Mouse (Mus musculus) midbrain, postnatal 0 days (tissue): Measurements from ENCODE around the gene St6gal1. TPM values are rescaled to one million over a fixed set of nuclear protein-coding genes. Genes with fewer than 3 reads are reported as not detected.

Source experiments
- ATAC-seq: fragments of 200-750 bp; cut with Nextera tagmentation; 2 replicates; pipeline ENCODE4 v1.8.0; 2017; ENCODE audit warnings: moderate number of reproducible peaks, mild to moderate bottlenecking, moderate TSS enrichment, moderate library complexity; ENCODE audit not compliant: low FRiP score
- DNase-seq: peaks from one replicate; pipeline ENCODE4 v3.0.0-alpha.2; 2015; ENCODE audit warnings: low spot score
- H3K27ac ChIP-seq: fragments of 300-500 bp; sonication (generic); 2 replicates; pipeline ENCODE4 v1.5.1; 2014; ENCODE audit warnings: low read depth, mild to moderate bottlenecking, low read length, mixed read lengths
- H3K27me3 ChIP-seq: fragments of 300-500 bp; sonication (generic); 2 replicates; pipeline ENCODE4 v1.6.1; 2014; ENCODE audit warnings: low read length, control low read depth, mixed read lengths; ENCODE audit not compliant: insufficient read depth
- H3K36me3 ChIP-seq: fragments of 300-500 bp; sonication (generic); 2 replicates; pipeline ENCODE4 v1.6.1; 2014; ENCODE audit warnings: low read length, control low read depth, mixed read lengths; ENCODE audit not compliant: insufficient read depth
- H3K4me1 ChIP-seq: fragments of 300-500 bp; sonication (generic); 2 replicates; pipeline ENCODE4 v1.6.1; 2014; ENCODE audit warnings: mild to moderate bottlenecking, control low read depth, antibody characterized with exemption, low read length, mixed read lengths; ENCODE audit not compliant: insufficient read depth
- H3K4me2 ChIP-seq: fragments of 300-500 bp; sonication (generic); 2 replicates; pipeline ENCODE4 v1.6.1; 2014; ENCODE audit warnings: low read depth, mild to moderate bottlenecking, low read length, mixed read lengths; ENCODE audit not compliant: poor library complexity, severe bottlenecking
- H3K4me3 ChIP-seq: fragments of 300-500 bp; sonication (generic); 2 replicates; pipeline ENCODE4 v1.5.1; 2014; ENCODE audit warnings: low read depth, mild to moderate bottlenecking, low read length, moderate library complexity
- H3K9ac ChIP-seq: fragments of 300-500 bp; sonication (generic); replicated peaks from 2 replicates; pipeline ENCODE4 v1.6.1; 2014; ENCODE audit warnings: mild to moderate bottlenecking, low read length, moderate library complexity, mixed read lengths; ENCODE audit not compliant: poor library complexity, severe bottlenecking
- H3K9me3 ChIP-seq: fragments of 300-500 bp; sonication (generic); 2 replicates; pipeline ENCODE4 v1.6.1; 2016; ENCODE audit warnings: low read length, control low read depth
- CTCF ChIP-seq: IDR thresholded peaks from 2 replicates; pipeline ENCODE4 v1.5.1; 2016; ENCODE audit warnings: antibody characterized with exemption, mild to moderate bottlenecking
- WGBS: fragments of 180-500 bp; shearing (Covaris S2); extraction: QIAGEN DNeasy Blood & Tissue Kit; methylation state at CpG from one replicate; pipeline ENCODE4 v1.1.7; 2014; 5-methylcytosine and 5-hydroxymethylcytosine counted together
- polyA plus RNA-seq: library from polyadenylated mRNA; unstranded; fragments of >200 nt; fragmentation: Nextera tagmentation; extraction: Ambion mirVana; gene quantifications from 2 replicates; pipeline ENCODE4 v1.2.1, GENCODE M21; 2015
- total RNA-seq: library from RNA; depleted of rRNA; stranded (reverse); fragments of >200 nt; gene quantifications from 2 replicates; pipeline ENCODE4 v1.2.3, GENCODE M21; 2014

St6gal1 gene
- total and polyA plus RNA-seq, 2 experiments from 2014 or later, result 12.0 to 20.6 TPM

- TF ChIP-seq CTCF, result no peak
Measured at GRCm38 (mm10) chr16:23296721-23297120, 72.2 kb downstream of the St6gal1 start.

GRCm38 (mm10) chr16:23298441-23298840, 73.9 kb downstream of the St6gal1 start:
- H3K27me3 ChIP-seq, result no peaks in the 10 kb centered on the region
- H3K4me2 ChIP-seq, result no peak overlapping the region
- no peaks in the 10 kb centered on the region for H3K9me3 ChIP-seq
- ATAC-seq, result no peak
- WGBS, result 96% methylated on average over 3 of the region's 3 CpGs
- no peak overlapping the region for H3K9ac ChIP-seq
- H3K4me3 ChIP-seq, result no peak overlapping the region
- TF ChIP-seq CTCF, result no peak
- DNase-seq, result no peak
- no peak overlapping the region for H3K27ac ChIP-seq
- H3K4me1 ChIP-seq, result no peaks in the 10 kb centered on the region
- no peaks in the 10 kb centered on the region for H3K36me3 ChIP-seq

More at GRCm38 (mm10) chr16:23296721-23297120, 72.2 kb downstream of the St6gal1 start:
- 94% methylated on average over 3 of the region's 3 CpGs for WGBS
- Histone ChIP-seq H3K4me3 (no peak overlapping the region), H3K27ac (no peak overlapping the region), H3K4me1 (no peaks in the 10 kb centered on the region), H3K9me3 (no peaks in the 10 kb centered on the region), H3K4me2 (no peak overlapping the region), H3K9ac (no peak overlapping the region), H3K36me3 (no peaks in the 10 kb centered on the region), H3K27me3 (no peaks in the 10 kb centered on the region)
- DNase-seq (no peak), ATAC-seq (no peak)

GRCm38 (mm10) chr16:23298911-23299310, 74.4 kb downstream of the St6gal1 start:
- no peak for DNase-seq
- Histone ChIP-seq H3K27me3 (no peaks in the 10 kb centered on the region), H3K27ac (no peak overlapping the region), H3K4me1 (no peaks in the 10 kb centered on the region), H3K36me3 (no peaks in the 10 kb centered on the region), H3K9me3 (no peaks in the 10 kb centered on the region), H3K4me2 (no peak overlapping the region), H3K9ac (no peak overlapping the region), H3K4me3 (no peak overlapping the region)
- ATAC-seq, result no peak
- TF ChIP-seq CTCF, result no peak
- WGBS, result 100% methylated on average over 3 of the region's 3 CpGs

GRCm38 (mm10) chr16:23299904-23300740, 75.6 kb downstream of the St6gal1 start:
- Histone ChIP-seq H3K36me3 (no peaks in the 10 kb centered on the region), H3K9ac (no peak overlapping the region), H3K27me3 (no peaks in the 10 kb centered on the region), H3K4me3 (no peak overlapping the region), H3K4me2 (no peak overlapping the region), H3K4me1 (no peaks in the 10 kb centered on the region), H3K9me3 (no peaks in the 10 kb centered on the region), H3K27ac (no peak overlapping the region)
- TF ChIP-seq CTCF, result no peak
- DNase-seq, result no peak
- 81% methylated on average over 7 of the region's 7 CpGs for WGBS
- no peak for ATAC-seq

- no peaks in the 10 kb centered on the region for H3K9me3 ChIP-seq
- H3K4me1 ChIP-seq, result no peaks in the 10 kb centered on the region
- H3K4me3 ChIP-seq, result no peak overlapping the region
- H3K9ac ChIP-seq, result no peak overlapping the region
- WGBS, result 89% methylated on average over 7 of the region's 7 CpGs
- no peak overlapping the region for H3K4me2 ChIP-seq
- no peak for TF ChIP-seq CTCF
- no peak overlapping the region for H3K27ac ChIP-seq
- H3K36me3 ChIP-seq, result no peaks in the 10 kb centered on the region
- no peaks in the 10 kb centered on the region for H3K27me3 ChIP-seq
- no peak for DNase-seq
- no peak for ATAC-seq
Measured at GRCm38 (mm10) chr16:23301762-23302161, 77.2 kb downstream of the St6gal1 start.

GRCm38 (mm10) chr16:23305830-23306623, 81.5 kb downstream of the St6gal1 start:
- TF ChIP-seq CTCF, result no peak
- Histone ChIP-seq H3K9ac (no peak overlapping the region), H3K27me3 (no peaks in the 10 kb centered on the region), H3K4me3 (no peak overlapping the region), H3K4me1 (no peaks in the 10 kb centered on the region), H3K9me3 (no peaks in the 10 kb centered on the region), H3K27ac (no peak overlapping the region), H3K4me2 (no peak overlapping the region), H3K36me3 (no peaks in the 10 kb centered on the region)
- WGBS, result 72% methylated on average over 9 of the region's 10 CpGs
- no peak for ATAC-seq
- DNase-seq, result peak; percentile 35
